ENCODE assay signal across 7 mouse cellular contexts in the genomic region with DNA sequence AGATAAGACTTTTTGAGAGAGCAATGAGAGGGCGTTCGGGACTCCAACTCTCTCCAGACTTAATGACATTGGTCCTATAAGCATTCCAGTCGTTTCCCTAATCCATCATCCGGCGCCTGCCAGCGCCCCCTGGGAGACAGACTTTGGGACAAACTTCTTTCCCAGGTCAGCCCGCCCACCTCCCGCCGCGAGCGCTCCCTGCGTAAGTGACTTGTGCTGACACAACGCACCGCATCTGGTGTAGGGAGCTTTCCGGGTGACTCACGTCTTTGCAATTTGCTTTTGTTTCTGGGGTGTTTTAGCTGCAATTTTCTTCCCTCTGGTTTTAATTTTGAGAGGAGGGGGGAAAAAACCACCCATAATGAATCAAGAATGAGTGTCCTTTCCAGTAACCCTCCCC. TPM values are rescaled to one million over a fixed set of nuclear protein-coding genes. Genes with fewer than 3 reads are reported as not detected.
DNase-seq lines count a peak whose midpoint lies in the region; ATAC-seq and TF ChIP-seq lines count a peak whose summit lies in the region.

No protein-coding gene starts in this region.

- TF ChIP-seq POLR2A in cortical plate, adult 2 months (IDR thresholded peaks at IDR 0.05; ENCODE audit: extremely low read depth, insufficient read depth, low read length) = no peak
- no peak for TF ChIP-seq POLR2A in kidney, adult 2 months (IDR thresholded peaks at IDR 0.05; ENCODE audit: low read depth, low read length)

- no peaks in the 10 kb centered on the region for H3K36me3 ChIP-seq in kidney, adult 2 months (ENCODE audit: control insufficient read depth, insufficient read depth, low read length)
- H3K36me3 ChIP-seq in liver, embryonic 16.5 days (ENCODE audit: control insufficient read depth, insufficient read depth) = no peaks in the 10 kb centered on the region

- no peak overlapping the region for H3K27ac ChIP-seq in cortical plate, adult 2 months (ENCODE audit: insufficient read depth, low read length)
- H3K27ac ChIP-seq in kidney, adult 2 months (ENCODE audit: insufficient read depth, low read depth, low read length) = no peak overlapping the region
- H3K27ac ChIP-seq in liver, embryonic 16.5 days (ENCODE audit: low read length) = no peak overlapping the region

- WGBS in kidney, adult 2 months = 1% methylated on average over 16 of the region's 16 CpGs
- 3% methylated on average over 16 of the region's 16 CpGs for WGBS in liver, embryonic 16.5 days (ENCODE audit: insufficient replicate concordance)

- no peak overlapping the region for H3K9ac ChIP-seq in liver, embryonic 16.5 days (ENCODE audit: low read depth, low read length)

- TF ChIP-seq CTCF in cortical plate, adult 2 months (IDR thresholded peaks at IDR 0.05; ENCODE audit: extremely low read depth, insufficient read depth, low read length) = no peak
- no peak for TF ChIP-seq CTCF in kidney, adult 2 months (conservative IDR thresholded peaks at IDR 0.05; ENCODE audit: insufficient read depth, insufficient read length, low read depth, low read length)

- no peak for ATAC-seq in liver, embryonic 16.5 days (ENCODE audit: low read depth)
- ATAC-seq in megakaryocyte progenitor cell, adult 5-6 weeks (replicated peaks; ENCODE audit: poor library complexity) = no peak

- H3K4me3 ChIP-seq in cortical plate, adult 2 months (ENCODE audit: insufficient read depth, low read length) = peak overlapping the region; percentile 77; the same call in 1 of the 2 replicates
- peak overlapping the region; percentile 65; the same call in 1 of the 2 replicates for H3K4me3 ChIP-seq in kidney, adult 2 months (ENCODE audit: insufficient read depth, low read depth, low read length)
- H3K4me3 ChIP-seq in liver, embryonic 16.5 days (ENCODE audit: low read depth, low read length) = peak overlapping the region; percentile 54

- DNase-seq in WW6 (ENCODE audit: low read depth, low spot score) = peak; percentile 29
- peak; percentile 25 to 44 for DNase-seq in heart, adult 9 months (ENCODE audit: low spot score in 2 of 2)
- DNase-seq in kidney, adult 2 months = peak; percentile 37
- peak; percentile 37 for DNase-seq in ovary, adult 18-20 months (ENCODE audit: low spot score)

- no peaks in the 10 kb centered on the region for H3K9me3 ChIP-seq in liver, embryonic 16.5 days (replicated peaks; ENCODE audit: control insufficient read depth, low read length)

- H3K27me3 ChIP-seq in kidney, adult 2 months (replicated peaks; ENCODE audit: control insufficient read depth, insufficient read depth, low read length) = no peaks in the 10 kb centered on the region; the same call in 1 of the 2 replicates
- H3K27me3 ChIP-seq in liver, embryonic 16.5 days (ENCODE audit: control insufficient read depth, insufficient read depth, low read depth, low read length) = peaks cover 48% of the 10 kb centered on the region

- H3K4me1 ChIP-seq in cortical plate, adult 2 months (ENCODE audit: control insufficient read depth, insufficient read depth, low read length) = no peaks in the 10 kb centered on the region
- no peaks in the 10 kb centered on the region for H3K4me1 ChIP-seq in kidney, adult 2 months (ENCODE audit: control insufficient read depth, insufficient read depth, low read length)
- no peaks in the 10 kb centered on the region for H3K4me1 ChIP-seq in liver, embryonic 16.5 days (ENCODE audit: control insufficient read depth, low read depth, low read length)

- H3K4me2 ChIP-seq in liver, embryonic 16.5 days (ENCODE audit: low read depth, low read length) = peak overlapping the region; percentile 63

RNA-seq across cellular contexts. Expression of a gene that starts 0.3 kb away (rescaled TPM):
- polyA plus RNA-seq in cortical plate, adult 2 months (2012; rRNA removed) = 12.2 and 12.5 TPM in 2 replicates
- 1.1 and 2.1 TPM in 2 replicates for polyA plus RNA-seq in kidney, adult 2 months (2012; rRNA removed)
- polyA plus RNA-seq in liver, embryonic 16.5 days (2015; fragmentation: Nextera tagmentation; extraction: Ambion mirVana) = 0.08 and 0.11 TPM in 2 replicates
- not detected in 2 replicates for total RNA-seq in megakaryocyte progenitor cell, adult 5-6 weeks (2015)
- not detected in 2 replicates for total RNA-seq in megakaryocyte progenitor cell, adult 5-6 weeks (2017)
